Mouse (Mus musculus) E14TG2a.4 (cell line): ENCODE data around the gene Tnfrsf13c.
A peak's percentile ranks its signal among the peaks of the same experiment; 100 is the strongest.

Experiments used
- H3K27me3 ChIP-seq: 2 replicates; pipeline ENCODE4 v1.6.1; 2014; ENCODE audit warnings: low read length, control low read depth; ENCODE audit not compliant: insufficient read depth
- H3K36me3 ChIP-seq: 2 replicates; pipeline ENCODE4 v1.6.1; 2014; ENCODE audit warnings: low read length, control low read depth; ENCODE audit not compliant: insufficient read depth
- H3K4me1 ChIP-seq: replicated peaks from 2 replicates; pipeline ENCODE4 v1.6.1; 2014; ENCODE audit warnings: low read depth, low read length, control low read depth
- H3K4me3 ChIP-seq: replicated peaks from 2 replicates; pipeline ENCODE4 v1.5.1; 2014; ENCODE audit warnings: mild to moderate bottlenecking, low read length
- H3K9me3 ChIP-seq: 2 replicates; pipeline ENCODE4 v1.6.1; 2014; ENCODE audit warnings: low read length, control low read depth
- CTCF ChIP-seq: conservative IDR thresholded peaks from 2 replicates; pipeline ENCODE4 v1.5.1; 2014; ENCODE audit warnings: low read length
- NANOG ChIP-seq: IDR thresholded peaks from 2 replicates; pipeline ENCODE4 v1.6.1; 2014; ENCODE audit warnings: borderline replicate concordance, low read length, mixed read lengths
- POU5F1 ChIP-seq: IDR thresholded peaks from 2 replicates; pipeline ENCODE4 v1.6.1; 2014; ENCODE audit warnings: low read length, borderline replicate concordance

The Tnfrsf13c gene

GRCm38 (mm10) chr15:82213222-82213621 is 10.9 kb downstream of the Tnfrsf13c start:
- Histone ChIP-seq H3K9me3 (no peaks in the 10 kb centered on the region), H3K27me3 (peaks cover 88% of the 10 kb centered on the region), H3K36me3 (peaks cover 7% of the 10 kb centered on the region; the same call in 1 of the 2 replicates), H3K4me1 (peaks cover 66% of the 10 kb centered on the region), H3K4me3 (peak overlapping the region; percentile 41)
- TF ChIP-seq NANOG, result no peak
- no peak for TF ChIP-seq CTCF
- TF ChIP-seq POU5F1, result no peak

GRCm38 (mm10) chr15:82212752-82213063 is 11.5 kb downstream of the Tnfrsf13c start, which contains the start of gene Shisa8:
Shisa8 (minus strand) TSS chr15:82212815.
- H3K9me3 ChIP-seq, result no peaks in the 10 kb centered on the region
- peak within 1 kb of the TSS; percentile 81 for H3K4me3 ChIP-seq
- peaks cover 7% of the 10 kb centered on the region; the same call in 1 of the 2 replicates for H3K36me3 ChIP-seq
- no peak for TF ChIP-seq CTCF
- no peak for TF ChIP-seq NANOG
- TF ChIP-seq POU5F1, result no peak
- H3K27me3 ChIP-seq, result peaks cover 93% of the 10 kb centered on the region
- peaks cover 66% of the 10 kb centered on the region for H3K4me1 ChIP-seq

- Histone ChIP-seq H3K27me3 (peaks cover 96% of the 10 kb centered on the region), H3K4me3 (peak overlapping the region; percentile 81), H3K9me3 (no peaks in the 10 kb centered on the region), H3K4me1 (peaks cover 65% of the 10 kb centered on the region), H3K36me3 (peaks cover 7% of the 10 kb centered on the region; the same call in 1 of the 2 replicates)
- TF ChIP-seq POU5F1 (no peak), CTCF (no peak), NANOG (no peak)
Measured at GRCm38 (mm10) chr15:82211911-82212751, 12.0 kb downstream of the Tnfrsf13c start.

GRCm38 (mm10) chr15:82211281-82211680 is 12.9 kb downstream of the Tnfrsf13c start:
- Histone ChIP-seq H3K4me3 (peak overlapping the region; percentile 81), H3K4me1 (peaks cover 64% of the 10 kb centered on the region), H3K27me3 (peaks cover 95% of the 10 kb centered on the region), H3K36me3 (peaks cover 12% of the 10 kb centered on the region), H3K9me3 (no peaks in the 10 kb centered on the region)
- no peak for TF ChIP-seq NANOG
- TF ChIP-seq POU5F1, result no peak
- TF ChIP-seq CTCF, result no peak

GRCm38 (mm10) chr15:82210801-82211200 is 13.4 kb downstream of the Tnfrsf13c start:
- H3K9me3 ChIP-seq, result no peaks in the 10 kb centered on the region
- H3K4me3 ChIP-seq, result no peak overlapping the region
- peaks cover 90% of the 10 kb centered on the region for H3K27me3 ChIP-seq
- peaks cover 64% of the 10 kb centered on the region for H3K4me1 ChIP-seq
- peaks cover 16% of the 10 kb centered on the region for H3K36me3 ChIP-seq
- TF ChIP-seq CTCF (no peak), NANOG (no peak), POU5F1 (no peak)

GRCm38 (mm10) chr15:82209295-82210050 is 14.7 kb downstream of the Tnfrsf13c start:
- H3K4me1 ChIP-seq, result peaks cover 65% of the 10 kb centered on the region
- peaks cover 30% of the 10 kb centered on the region for H3K36me3 ChIP-seq
- no peaks in the 10 kb centered on the region for H3K9me3 ChIP-seq
- no peak overlapping the region for H3K4me3 ChIP-seq
- TF ChIP-seq POU5F1 (no peak), CTCF (no peak), NANOG (no peak)
- peaks cover 77% of the 10 kb centered on the region for H3K27me3 ChIP-seq

GRCm38 (mm10) chr15:82208307-82208706 is 15.9 kb downstream of the Tnfrsf13c start:
- TF ChIP-seq NANOG (no peak), POU5F1 (no peak), CTCF (no peak)
- H3K9me3 ChIP-seq, result no peaks in the 10 kb centered on the region
- no peak overlapping the region for H3K4me3 ChIP-seq
- peaks cover 41% of the 10 kb centered on the region for H3K36me3 ChIP-seq
- peaks cover 67% of the 10 kb centered on the region for H3K27me3 ChIP-seq
- H3K4me1 ChIP-seq, result peaks cover 74% of the 10 kb centered on the region

- H3K4me3 ChIP-seq, result peak overlapping the region; percentile 75
- H3K27me3 ChIP-seq, result peaks cover 61% of the 10 kb centered on the region
- no peaks in the 10 kb centered on the region for H3K9me3 ChIP-seq
- TF ChIP-seq CTCF (no peak), POU5F1 (no peak), NANOG (no peak)
- H3K36me3 ChIP-seq, result peaks cover 48% of the 10 kb centered on the region
- H3K4me1 ChIP-seq, result peaks cover 75% of the 10 kb centered on the region
Measured at GRCm38 (mm10) chr15:82207504-82208219, 16.5 kb downstream of the Tnfrsf13c start.
